Mouse (Mus musculus): ENCODE results near the gene Aup1.

Gene Aup1

DNA sequence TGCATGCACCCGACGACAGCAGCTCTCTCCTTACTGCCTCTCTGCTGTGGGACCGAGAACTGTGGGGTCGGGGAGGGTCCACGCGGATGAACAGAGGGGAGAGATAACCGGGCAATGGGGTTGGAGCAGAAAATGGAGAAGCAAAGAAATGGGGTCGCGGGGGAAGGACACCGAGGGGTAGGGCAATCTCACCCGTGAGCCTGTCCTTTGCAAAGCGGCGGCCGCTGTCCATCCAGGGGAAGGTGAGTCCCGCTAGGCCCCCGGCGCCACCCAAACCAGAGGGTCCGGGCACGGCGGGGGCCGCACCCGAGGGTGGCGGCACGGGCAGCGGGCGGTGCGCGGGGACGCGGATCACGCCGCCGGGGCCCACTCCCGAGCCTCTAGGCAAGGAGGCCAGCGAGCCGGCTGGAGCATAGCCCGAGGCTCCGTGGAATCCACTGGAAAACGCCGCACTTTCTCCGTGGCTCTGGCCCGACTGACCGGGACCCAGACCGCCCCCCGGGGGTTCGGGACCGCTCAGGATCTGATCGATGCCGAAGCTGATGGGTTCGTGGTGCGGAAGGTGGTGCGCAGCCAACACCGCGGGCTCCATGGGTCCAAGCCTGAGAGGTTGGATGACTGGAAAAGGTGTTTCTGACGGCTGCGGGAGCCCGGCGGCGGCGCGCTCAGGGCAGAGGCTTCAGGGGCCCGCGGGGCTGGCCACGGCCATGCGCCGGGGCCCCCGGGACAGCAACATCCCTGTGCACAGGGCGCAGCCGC is 15.3 kb downstream of the Aup1 start:
- DNase-seq (ENCODE audit: low read depth), result no peak

DNA sequence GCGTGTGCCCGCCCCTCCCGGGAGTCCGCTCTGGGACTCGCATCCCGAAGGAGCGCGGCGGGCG is 15.8 kb downstream of the Aup1 start, which contains the start of gene Tlx2:
TSS of gene Tlx2 (minus strand) at position 47 of the 64 bp plus-strand sequence.
- no peak for DNase-seq (ENCODE audit: low read depth)

DNA sequence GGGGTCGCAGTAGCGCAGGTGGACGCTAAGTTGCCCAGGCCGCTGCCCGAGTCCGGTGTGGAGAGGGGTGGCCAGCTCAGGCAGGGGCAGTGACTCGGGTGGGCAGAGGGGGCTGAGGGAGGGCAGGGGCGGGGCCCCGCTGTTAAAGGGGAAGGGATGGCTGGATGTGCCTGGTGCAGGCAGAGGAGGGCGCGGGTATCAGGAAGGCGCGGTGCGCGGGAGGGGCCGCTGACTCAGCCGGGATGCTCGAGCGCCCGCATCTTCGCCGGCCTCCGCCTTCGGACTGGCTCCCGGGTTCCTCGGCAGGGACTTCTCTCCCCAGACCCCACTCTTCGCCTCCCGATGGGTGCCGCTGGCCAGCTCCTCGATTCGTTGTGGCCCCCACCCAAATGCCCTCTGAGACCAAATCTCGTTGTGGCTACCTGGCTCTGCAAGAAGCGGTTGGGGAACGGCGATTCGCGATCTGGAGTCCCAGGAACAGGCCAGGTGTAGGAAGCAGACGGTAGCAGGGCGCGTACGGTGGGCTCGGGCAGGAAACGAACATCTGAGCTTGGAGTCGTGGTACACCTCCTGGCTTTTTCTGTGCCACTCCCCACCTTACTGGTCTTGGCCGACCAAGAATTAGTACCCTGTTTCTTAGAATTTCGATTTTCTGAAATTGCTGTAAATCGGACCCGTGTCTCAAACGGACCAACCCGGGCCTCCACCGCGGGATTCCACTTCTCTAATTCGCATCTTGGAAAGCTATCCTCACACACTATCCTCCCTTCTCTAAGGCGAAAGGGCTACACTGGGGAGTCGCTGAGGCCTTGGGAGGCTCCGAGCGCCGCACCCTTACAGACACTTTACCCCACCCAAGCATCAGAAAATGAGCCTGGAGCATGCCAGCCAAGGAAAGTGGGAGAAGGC is 16.2 kb downstream of the Aup1 start:
- DNase-seq (ENCODE audit: low read depth), result no peak

DNA sequence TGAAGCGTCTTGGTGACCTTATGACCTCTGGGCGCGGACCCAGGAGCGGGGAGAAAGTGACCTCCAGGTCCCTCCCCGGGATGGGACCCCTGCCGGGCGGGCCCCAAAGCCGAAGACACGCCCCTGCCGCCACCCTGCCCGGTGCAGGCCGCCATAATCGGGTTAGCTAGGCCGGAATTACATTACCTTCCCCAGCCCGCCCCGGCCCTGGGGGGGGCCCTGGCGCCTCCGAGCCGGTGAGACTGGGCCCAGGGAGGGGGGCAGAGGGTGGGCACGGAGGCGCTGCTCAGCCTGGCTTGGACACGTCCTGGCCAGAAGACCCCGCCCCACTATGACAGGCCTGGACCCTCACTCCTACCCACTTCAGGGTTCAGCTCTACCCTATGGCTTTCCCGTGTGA is 16.9 kb downstream of the Aup1 start:
- no peak for DNase-seq (ENCODE audit: low read depth)

DNA sequence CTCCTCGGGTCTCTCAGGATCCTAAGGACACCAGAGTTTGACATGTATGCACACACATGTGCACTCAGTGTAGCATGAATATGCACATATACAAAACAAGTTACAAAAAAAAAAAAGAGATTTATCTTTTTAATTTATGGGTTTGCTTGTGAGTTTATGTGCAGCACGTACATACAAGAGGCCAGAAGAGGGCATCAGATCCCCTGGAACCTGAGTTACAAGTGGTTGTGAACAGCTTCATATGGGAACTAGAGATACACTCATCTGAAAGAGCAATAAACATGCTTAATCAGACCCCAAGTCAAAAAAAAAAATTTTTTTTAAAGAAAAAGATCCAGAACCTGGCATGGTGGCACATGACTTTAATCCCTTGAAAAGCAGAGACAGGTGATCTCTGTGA is 20.7 kb downstream of the Aup1 start:
- peak; percentile 55 for DNase-seq (ENCODE audit: low read depth)

DNA sequence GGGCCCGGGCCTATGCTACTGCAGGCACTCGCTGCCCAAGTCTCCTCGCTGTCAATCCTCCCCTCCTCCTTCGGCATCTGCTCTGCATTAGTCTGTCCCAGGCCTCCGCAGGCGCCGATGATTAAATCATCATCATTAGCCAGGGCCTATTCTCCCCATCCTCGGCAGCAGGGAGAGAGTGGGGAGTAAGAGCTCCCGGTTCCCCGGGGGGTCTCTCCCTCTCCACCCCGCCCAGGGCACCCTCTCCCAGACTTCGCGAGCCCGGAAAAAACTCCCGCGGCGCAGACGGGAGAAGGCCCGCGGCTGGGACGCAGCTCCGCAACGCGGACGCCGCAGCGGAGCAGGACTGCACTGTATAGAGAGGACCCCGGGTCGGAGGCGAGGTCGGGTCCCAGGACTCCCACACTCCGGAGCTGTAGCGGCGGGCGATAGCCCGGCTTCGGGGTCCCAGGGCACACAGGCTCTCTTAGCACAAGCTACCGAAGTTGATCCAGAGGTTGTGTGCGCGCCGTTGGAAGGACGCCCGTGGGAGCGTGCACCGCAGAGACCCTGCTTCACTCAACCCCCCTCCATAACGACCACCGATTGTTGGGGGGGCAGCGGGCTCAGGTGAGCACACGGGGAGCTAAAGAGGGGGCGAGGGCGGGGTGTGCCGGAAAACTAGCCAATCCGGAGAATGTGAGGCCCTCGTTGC is 23.5 kb downstream of the Aup1 start, which contains the start of gene Pcgf1:
TSS of gene Pcgf1 (plus strand) at position 240 of the 694 bp plus-strand sequence.
- DNase-seq (ENCODE audit: low read depth), result peak; percentile 85

DNA sequence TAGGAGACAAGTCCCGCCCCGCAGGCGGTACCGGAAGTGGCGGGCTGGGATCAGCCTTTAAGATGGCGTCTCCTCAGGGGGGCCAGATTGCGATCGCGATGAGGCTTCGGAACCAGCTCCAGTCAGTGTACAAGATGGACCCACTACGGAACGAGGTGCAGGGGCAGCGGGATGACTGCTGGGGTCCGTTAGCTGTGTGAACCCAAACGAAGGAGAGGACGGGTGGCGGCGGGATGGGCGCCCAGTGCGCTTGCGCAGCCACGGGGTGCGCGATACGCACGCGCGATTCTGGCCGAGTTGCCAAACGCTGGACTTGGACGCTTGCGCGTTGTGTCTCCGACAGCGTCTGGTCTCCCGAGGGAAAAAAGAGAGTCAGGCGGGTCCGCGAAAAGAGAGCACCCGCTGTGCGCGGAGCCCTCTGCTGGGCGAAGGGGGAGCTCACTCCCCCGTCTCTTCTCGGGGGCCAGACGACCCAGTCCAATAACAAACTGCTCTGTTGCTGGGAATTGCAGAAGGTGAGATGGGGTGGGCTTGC is 24.1 kb downstream of the Aup1 start:
- DNase-seq (ENCODE audit: low read depth), result peak; percentile 99

DNA sequence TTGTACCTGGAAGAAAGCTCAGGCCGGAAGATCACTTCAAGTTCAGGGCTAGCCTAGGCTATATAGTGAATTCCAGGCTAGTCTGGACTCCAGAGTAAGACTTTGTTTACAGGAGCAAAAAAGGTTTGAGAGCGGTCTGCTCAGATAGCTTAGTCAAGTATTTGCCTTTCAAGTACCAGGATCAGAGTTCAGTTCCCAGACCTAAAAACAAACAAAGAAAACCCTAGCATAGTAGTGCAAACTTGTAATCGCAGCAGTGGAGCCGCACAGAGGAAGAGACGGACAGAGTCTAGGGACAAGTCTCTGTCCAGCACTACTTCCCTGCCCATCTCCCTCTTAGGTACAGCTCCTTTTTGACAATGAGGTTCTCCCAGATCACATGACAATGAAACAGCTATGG is 25.9 kb downstream of the Aup1 start:
- no peak for DNase-seq (ENCODE audit: low read depth)

DNA sequence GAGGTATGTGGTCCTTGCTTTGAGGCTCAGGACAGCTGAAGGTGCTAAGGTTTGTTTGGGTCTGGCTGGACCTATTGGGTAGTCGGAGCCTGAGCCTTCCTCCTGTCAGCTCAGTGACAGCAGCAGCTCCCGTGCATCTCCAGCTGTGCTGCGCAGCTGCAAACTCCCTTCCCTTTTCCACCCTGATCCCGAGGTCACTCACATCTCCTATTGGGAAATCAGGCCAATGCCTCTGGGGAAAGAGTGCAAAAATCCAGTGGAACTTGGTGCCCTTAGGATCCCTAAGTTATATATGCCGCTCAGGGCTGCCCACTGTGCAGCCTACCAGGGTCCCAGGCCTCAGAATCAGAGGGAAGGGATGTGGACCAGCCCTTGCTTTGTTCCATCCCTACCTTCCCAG is 29.2 kb downstream of the Aup1 start:
- DNase-seq (ENCODE audit: low read depth), result no peak

DNA sequence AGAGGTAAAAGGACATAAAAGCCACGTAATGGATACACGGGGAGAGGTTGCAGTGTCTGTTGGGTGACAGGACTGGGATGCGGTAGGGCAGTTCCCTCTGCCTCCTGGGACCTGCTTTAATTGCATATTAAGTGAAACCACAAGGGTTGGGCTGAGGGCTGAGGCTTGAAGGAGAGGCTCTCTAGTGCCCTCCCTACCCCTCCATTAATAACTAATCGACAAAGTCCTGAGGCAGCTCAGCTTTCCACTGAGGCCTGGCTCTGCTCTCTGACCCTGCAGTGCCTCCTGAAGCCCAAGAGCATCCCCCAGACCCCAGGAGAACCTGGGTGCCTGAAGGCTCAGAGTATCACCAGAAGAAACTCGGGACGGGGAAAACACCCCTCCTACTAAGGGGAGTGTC is 30.2 kb downstream of the Aup1 start:
- DNase-seq (ENCODE audit: low read depth), result no peak

DNA sequence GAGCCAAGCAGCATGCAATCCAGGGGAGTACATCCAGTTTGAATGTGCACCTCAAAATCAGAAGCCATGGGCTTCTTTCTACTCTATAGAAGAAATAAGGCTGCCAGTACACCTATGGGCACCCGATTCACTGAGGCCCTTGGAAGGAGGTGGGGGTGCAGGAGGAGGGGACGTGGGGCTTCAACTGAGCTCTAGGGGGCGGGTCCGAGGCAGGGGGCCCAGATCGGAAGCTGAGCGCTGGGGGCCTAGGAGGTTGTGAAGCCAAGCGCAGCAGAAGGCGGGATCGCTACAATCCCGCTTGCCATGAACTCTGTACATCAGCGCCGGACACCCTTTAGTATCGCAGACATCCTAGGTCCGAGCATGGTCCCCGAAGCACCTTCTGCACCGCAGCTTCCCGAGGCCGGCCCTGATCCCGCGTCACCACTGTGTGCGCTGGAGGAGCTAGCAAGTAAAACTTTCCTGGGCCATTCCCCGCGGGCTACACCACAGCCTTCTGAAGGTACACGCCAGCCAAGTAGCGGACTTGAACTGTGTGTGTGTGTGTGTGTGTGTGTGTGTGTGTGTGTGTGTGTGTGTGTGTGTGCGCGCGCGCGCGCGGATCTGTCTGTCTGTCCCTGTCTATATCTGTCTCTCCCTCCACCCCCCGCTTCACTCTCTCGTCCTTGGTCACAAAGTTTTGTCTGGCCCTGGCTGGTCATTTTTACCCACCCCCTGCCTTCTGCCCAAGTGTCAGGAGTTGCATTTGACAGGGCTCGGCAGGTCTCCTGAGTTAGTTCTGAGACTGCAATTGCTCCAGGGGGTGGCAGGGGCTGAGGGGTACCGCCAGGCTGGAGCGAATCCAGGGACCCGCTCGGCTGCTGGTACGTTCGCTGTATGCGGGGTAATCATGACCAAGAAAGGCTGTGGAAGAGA is 32.1 kb downstream of the Aup1 start, which contains the start of gene Lbx2:
TSS of gene Lbx2 (plus strand) at position 247 of the 915 bp plus-strand sequence.
- DNase-seq (ENCODE audit: low read depth), result no peak

DNA sequence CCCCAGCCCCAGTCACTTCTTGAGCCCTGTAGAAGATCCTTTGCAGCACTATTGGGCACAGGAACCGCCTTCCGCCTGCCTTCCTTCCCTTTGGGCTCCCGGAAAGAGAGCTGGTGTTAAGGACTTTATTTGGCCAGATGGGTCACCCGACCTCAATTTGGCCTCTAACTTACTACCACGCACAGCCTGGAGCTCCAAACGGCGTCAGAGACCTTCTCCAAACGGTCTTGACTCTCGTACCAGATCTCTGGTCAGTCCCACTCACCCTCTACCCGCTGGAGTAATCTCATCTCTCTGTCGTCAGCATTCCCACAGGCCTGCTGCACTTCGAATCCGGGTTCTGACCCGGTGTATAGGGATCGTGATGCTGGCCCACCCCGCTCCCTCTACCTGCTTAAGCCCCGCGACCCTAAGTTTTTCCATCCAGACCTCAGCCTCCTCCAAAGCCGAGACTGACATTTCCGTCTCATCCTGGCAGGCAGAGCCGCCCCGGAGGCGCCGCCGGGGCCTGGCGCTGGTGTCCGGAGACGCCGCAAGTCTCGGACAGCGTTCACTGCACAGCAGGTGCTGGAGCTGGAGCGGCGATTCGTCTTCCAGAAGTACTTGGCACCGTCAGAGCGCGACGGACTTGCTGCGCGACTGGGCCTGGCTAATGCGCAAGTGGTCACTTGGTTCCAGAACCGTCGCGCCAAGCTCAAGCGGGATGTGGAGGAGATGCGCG is 33.0 kb downstream of the Aup1 start:
- no peak for DNase-seq (ENCODE audit: low read depth)

DNA sequence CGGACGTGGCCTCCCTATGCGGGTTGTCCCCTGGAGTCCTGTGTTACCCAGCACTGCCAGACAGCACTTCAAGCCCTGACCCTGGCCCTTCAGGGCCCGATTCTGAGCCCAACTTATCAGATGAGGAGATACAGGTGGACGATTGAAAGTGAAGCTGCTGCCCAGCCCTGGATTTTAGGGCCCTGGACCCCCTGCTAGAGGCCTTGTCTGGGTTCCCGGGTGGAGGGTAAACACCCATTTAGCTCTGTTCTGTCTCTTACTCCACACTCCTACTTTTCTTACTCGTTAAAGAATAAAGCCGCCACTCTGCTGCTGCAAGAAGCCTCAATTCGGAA is 33.6 kb downstream of the Aup1 start:
- no peak for DNase-seq (ENCODE audit: low read depth)

DNA sequence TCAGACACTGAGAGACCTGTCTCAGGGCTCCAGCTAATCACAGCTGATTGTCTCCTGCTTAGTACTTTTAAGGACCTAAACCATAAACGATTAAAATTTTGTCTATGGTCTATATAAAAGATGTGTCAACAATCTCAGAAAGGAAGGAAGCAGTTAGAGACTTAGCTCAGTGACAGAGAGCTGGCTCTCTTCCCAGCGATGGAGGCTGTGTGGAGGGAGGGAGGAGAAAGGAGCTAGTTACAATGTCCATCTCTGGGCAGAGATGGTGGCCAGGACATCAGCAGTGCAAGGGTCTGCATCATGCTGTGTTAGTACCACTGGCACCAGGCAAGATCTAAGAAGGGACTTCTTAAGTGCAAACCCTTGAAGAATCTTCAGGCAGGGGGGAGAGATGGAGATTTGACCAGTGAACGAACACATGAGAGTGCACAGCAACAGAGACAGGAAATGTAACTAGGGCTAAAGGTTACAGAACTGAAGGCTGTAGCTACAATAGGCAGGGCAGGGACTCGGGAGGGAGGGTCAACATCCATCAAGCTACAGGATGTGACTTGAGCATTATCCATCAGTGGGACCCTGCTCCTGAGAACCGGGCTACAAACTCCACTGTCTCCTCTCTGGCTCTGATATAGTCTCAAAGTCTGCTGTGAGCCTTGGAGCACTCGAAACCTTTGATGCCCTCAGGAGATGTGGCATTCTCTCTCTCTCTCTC is 38.3 kb downstream of the Aup1 start:
- peak; percentile 58 for DNase-seq (ENCODE audit: low read depth)

DNA sequence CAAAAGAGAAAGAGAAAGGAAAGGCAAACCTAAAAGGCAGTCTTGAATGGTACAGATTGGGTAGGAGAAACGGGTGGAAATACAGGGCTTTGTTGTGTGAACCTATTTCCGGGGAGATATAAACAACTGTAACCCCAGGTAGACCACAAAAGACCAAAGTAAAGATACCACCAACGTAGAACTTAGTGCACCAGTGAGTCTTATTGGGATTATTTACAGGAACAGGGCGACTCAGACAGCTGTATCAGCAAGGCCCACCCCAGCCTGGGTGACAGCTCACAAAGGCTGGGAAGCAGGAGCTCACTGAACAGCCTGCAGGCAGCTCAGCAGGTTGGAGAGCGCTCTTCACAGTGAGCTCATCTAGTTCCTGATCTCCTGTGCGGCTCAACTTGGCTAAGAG is 41.6 kb downstream of the Aup1 start:
- no peak for DNase-seq (ENCODE audit: low read depth)

DNA sequence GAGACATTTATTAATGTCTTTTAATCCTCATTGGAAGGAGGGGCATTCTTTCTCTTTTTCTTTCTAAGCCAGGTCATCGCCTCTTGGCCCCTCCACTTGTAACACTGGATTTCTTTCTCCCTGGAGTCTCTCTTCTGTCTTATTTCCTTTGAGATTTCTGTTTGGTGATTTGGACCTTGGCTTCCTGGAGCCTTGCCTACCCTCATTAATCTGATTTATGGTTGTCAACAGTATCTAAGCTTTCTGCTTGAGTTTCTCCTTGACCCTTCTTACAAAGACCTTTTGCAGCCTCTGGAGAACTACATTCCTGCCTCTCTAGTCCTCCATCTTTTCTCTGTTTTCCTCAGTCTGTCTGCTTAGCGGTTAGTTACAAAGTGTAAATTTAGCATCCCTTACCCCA is 44.1 kb downstream of the Aup1 start:
- peak; percentile 78 for DNase-seq (ENCODE audit: low read depth)

DNA sequence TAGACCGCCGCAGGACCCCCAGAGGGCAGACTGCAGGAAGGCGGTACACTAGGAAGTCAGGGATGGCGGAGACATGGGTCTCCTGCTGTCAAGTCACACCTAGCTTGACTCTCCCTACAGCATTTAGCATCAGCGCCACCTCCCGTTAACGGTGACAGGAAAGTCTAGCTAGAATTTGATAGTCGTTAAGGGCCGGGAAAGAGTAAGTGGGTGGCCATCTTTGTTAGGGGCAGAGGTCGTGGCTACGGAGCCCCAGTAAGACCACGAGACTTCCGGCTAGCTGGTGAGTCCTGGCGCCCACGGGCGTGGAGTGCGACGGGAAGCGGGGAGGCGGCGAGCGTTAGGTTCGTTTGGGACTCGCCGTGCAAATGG is 47.0 kb downstream of the Aup1 start, which contains the start of the genes Ccdc142 and Gm42688:
TSS of gene Ccdc142 (plus strand) at position 286 of the 372 bp plus-strand sequence.
TSS of gene Gm42688 (plus strand) at position 302 of the 372 bp plus-strand sequence.
- DNase-seq (ENCODE audit: low read depth), result peak; percentile 89

DNA sequence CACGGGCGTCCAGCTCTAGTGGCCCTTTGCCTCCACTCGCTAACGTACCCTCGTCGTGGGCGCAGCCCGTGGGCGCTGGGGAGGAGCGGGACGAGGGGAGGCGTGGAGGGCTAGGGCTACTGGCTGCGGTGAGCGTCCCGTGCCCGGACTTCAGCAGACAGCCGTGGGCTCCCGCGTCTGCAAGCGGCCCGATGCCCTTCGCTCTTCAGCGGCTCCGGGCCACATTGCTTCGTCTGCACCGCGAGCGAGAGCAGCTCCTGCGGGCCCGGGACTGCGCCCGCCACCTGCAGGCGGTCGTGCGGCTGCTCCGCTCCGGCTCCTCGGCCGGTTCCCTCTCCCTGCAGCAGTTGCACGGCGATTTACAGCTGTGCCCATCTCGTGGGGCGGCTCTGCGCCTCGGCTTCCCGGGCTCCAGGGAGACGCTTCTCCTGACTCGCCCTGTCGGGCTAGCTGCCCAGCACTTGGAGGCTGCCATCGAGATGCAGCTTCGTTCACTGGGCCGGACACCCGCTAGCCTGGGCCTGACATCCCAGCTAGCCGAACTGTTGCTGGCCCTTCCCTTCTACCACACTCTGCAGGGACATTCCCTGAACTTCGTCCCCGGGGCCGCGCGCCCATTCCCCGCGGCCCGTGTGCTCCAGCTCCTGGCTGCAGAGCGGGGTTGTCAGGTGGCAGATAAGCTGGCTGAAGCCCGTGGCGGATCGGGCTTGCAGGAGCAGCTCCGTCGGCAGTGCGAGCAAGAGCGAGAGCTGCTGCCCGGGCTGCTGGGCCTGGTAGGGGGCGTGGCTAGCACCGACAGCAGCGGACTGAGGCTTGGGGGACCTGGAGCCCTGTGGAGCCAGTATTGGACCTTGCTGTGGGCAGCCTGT is 47.6 kb downstream of the Aup1 start:
- DNase-seq (ENCODE audit: low read depth), result peak; percentile 83

DNA sequence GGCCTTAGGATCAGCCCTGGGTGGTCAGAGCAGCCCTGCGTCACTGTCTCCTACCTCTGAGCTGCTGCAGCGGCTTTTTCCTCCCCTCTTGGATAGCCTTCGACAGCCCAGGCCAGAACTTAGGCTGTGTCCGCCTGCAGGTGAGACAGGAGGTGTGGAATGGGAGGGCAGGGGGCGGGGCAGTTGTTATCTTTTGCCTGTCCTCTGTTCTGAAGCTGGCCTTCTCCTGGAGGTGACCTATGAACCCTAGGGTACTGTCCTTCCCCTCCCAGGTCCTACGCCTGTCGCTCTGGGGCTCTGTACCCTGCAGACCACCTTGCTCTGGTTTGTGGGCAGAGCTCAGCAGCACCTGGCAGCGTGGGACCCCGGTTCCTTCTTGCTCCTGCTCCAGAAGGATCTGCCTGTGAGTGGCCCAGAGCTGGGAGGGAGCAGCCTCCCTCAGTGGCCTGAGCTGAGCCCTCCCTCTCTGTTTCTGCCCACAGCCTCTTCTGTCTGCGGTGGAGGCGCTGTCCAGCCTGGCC is 48.9 kb downstream of the Aup1 start:
- DNase-seq (ENCODE audit: low read depth), result no peak
